Mouse (Mus musculus): ENCODE data around the gene Ndrg3. TPM values are rescaled to one million over a fixed set of nuclear protein-coding genes. Genes with fewer than 3 reads are reported as not detected.
"Not testable (repeated sequence)": the region's sequence is repeated elsewhere in the genome, so short reads cannot be mapped to it uniquely, and the experiment has no call there.

Gene Ndrg3
- polyA plus RNA-seq, 1 experiment from 2014 or later: 105 TPM

DNA sequence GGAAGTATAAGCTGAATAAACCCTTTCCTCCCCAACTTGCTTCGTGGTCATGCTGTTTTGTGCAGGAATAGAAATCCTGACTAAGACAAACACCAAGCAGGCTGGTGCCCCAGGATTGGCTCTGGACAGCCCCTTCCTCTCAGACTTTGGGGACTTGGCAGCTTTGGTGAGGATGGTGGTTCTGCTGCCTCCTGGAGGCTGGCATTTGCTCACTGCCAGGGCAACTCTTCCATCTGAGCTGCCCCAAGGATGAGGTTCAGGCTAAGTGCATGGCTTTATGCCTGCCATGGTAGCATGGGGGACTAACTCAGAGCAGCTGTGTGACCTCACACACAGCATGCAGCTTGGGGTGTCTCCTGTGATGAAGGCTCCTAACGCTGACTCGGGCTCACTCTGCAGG lies 66.2 kb downstream of the Ndrg3 start:
- H3K9ac ChIP-seq (replicated peaks; ENCODE audit: low read length); H3K27me3 ChIP-seq (ENCODE audit: control insufficient read depth, insufficient read depth, low read length); H3K4me2 ChIP-seq (ENCODE audit: low read length); H3K9me3 ChIP-seq (ENCODE audit: control insufficient read depth, low read length); ATAC-seq (ENCODE audit: low FRiP score, low TSS enrichment); DNase-seq; H3K4me3 ChIP-seq (replicated peaks; ENCODE audit: low read depth, low read length); H3K27ac ChIP-seq (replicated peaks; ENCODE audit: low read depth, low read length); H3K4me1 ChIP-seq (ENCODE audit: control insufficient read depth, insufficient read depth, low read length): not testable (repeated sequence)
- peaks cover 19% of the 10 kb centered on the region for H3K36me3 ChIP-seq (ENCODE audit: control insufficient read depth, insufficient read depth, low read length)
- 84% methylated on average over 3 of the region's 3 CpGs for WGBS

DNA sequence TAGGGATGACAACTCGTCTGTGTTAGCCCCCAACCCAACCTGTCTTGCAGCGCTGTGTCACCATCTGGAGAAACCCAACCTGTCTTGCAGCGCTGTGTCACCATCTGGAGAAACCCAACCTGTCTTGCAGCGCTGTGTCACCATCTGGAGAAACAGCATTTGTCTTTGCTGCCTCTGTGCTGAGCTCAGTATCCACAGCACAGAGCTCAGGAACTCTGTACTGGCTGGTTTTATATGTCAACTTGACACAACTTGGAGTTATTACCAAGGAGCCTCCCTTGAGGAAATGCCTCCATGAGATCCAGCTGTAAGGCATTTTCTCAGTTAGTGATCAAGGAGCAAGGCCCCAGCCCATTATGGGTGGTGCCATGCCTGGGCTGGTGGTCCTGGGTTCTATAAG lies 66.8 kb downstream of the Ndrg3 start:
- peaks cover 16% of the 10 kb centered on the region for H3K36me3 ChIP-seq (ENCODE audit: control insufficient read depth, insufficient read depth, low read length)
- WGBS: 92% methylated on average over 4 of the region's 4 CpGs
- H3K4me1 ChIP-seq (ENCODE audit: control insufficient read depth, insufficient read depth, low read length); DNase-seq; H3K4me2 ChIP-seq (ENCODE audit: low read length); ATAC-seq (ENCODE audit: low FRiP score, low TSS enrichment); H3K27ac ChIP-seq (replicated peaks; ENCODE audit: low read depth, low read length); H3K9ac ChIP-seq (replicated peaks; ENCODE audit: low read length); H3K9me3 ChIP-seq (ENCODE audit: control insufficient read depth, low read length); H3K4me3 ChIP-seq (replicated peaks; ENCODE audit: low read depth, low read length); H3K27me3 ChIP-seq (ENCODE audit: control insufficient read depth, insufficient read depth, low read length): not testable (repeated sequence)

DNA sequence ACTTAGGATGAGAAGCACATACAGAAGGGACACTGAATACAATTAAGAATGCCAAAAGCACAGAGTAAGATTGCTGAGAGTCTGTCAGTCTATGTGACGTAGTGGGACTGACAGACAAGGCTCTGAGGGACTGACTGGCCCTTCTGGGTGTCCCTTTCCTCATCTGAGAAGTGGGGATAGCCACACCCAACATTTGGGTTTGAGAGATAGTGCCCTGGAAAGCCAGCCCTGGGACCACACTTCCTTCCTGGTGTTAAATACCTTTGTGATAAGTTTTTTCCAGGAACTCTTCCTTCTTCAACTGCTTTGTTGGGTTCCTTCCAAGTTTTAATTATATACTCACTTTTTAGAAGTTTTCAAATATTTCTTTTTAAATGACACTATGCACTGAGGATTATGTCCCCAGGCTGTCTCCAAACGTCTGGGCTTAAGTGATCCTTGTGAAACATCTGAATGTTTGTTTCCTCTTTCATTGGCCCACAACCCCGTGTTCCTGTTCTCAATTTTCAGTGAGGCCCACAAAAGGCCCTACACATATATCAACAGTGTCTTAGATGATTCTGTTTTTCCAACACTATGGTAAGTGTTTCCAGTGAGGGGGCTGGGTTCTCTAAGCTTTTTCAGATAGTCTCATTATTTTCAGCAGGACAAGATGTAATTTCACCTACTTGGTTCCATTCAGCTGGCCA lies 67.5 kb downstream of the Ndrg3 start:
- peaks cover 16% of the 10 kb centered on the region for H3K36me3 ChIP-seq (ENCODE audit: control insufficient read depth, insufficient read depth, low read length)
- ATAC-seq (ENCODE audit: low FRiP score, low TSS enrichment) (no peak), DNase-seq (no peak)
- no peak overlapping the region for H3K27ac ChIP-seq (replicated peaks; ENCODE audit: low read depth, low read length)
- no peak overlapping the region for H3K4me2 ChIP-seq (ENCODE audit: low read length)
- H3K27me3 ChIP-seq (ENCODE audit: control insufficient read depth, insufficient read depth, low read length): no peaks in the 10 kb centered on the region
- no peak overlapping the region for H3K9ac ChIP-seq (replicated peaks; ENCODE audit: low read length)
- 74% methylated on average over 3 of the region's 3 CpGs for WGBS
- H3K4me1 ChIP-seq (ENCODE audit: control insufficient read depth, insufficient read depth, low read length): no peaks in the 10 kb centered on the region
- H3K9me3 ChIP-seq (ENCODE audit: control insufficient read depth, low read length): no peaks in the 10 kb centered on the region
- no peak overlapping the region for H3K4me3 ChIP-seq (replicated peaks; ENCODE audit: low read depth, low read length)

DNA sequence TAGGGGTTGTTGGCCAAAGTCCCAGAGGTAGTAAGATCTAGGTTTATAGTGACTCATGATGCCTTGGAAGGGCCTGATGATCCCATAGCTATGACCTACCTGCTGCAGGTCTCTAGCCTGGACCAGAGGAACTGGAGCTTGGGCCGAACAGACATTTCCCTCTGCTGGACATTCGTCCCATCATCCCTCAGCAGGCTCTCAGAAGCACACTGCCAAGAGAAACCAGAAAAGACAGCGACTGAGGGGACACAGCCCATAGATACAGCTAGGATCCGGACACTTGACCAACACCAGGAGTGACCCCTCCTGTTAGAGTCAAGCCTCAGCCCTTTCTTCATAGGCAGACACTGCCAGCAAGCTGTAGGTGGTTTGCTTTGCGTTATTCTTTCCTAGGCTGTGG lies 68.8 kb downstream of the Ndrg3 start:
- H3K36me3 ChIP-seq (ENCODE audit: control insufficient read depth, insufficient read depth, low read length): peaks cover 9% of the 10 kb centered on the region; the same call in 1 of the 2 replicates
- WGBS: 87% methylated on average over 5 of the region's 5 CpGs
- H3K9ac ChIP-seq (replicated peaks; ENCODE audit: low read length): no peak overlapping the region
- H3K27ac ChIP-seq (replicated peaks; ENCODE audit: low read depth, low read length): no peak overlapping the region
- no peak overlapping the region for H3K4me2 ChIP-seq (ENCODE audit: low read length)
- no peaks in the 10 kb centered on the region for H3K4me1 ChIP-seq (ENCODE audit: control insufficient read depth, insufficient read depth, low read length)
- no peaks in the 10 kb centered on the region for H3K27me3 ChIP-seq (ENCODE audit: control insufficient read depth, insufficient read depth, low read length)
- ATAC-seq (ENCODE audit: low FRiP score, low TSS enrichment) (no peak), DNase-seq (no peak)
- no peak overlapping the region for H3K4me3 ChIP-seq (replicated peaks; ENCODE audit: low read depth, low read length)
- H3K9me3 ChIP-seq (ENCODE audit: control insufficient read depth, low read length): no peaks in the 10 kb centered on the region

DNA sequence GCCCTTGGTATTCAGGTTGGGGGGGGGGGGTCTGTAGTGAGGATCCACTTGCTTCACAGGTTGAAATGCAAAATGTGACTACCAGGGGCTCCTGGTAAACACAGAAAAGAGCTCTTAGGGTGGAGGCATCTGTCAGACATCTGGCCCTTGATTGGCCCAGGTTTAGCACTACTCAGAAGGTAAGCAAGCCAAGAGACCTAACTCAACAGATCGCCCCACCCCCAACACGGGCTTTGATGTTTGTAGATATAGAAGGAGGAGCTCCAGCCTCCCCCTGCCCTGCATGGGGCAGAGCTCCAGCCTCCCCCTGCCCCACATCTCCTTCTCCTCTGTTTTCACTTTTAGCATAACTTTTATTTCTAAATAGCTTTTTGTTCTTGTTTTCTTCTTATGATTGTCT lies 72.1 kb downstream of the Ndrg3 start:
- no peak for DNase-seq
- Histone ChIP-seq H3K9me3 (ENCODE audit: control insufficient read depth, low read length) (no peaks in the 10 kb centered on the region), H3K36me3 (ENCODE audit: control insufficient read depth, insufficient read depth, low read length) (no peaks in the 10 kb centered on the region), H3K27ac (replicated peaks; ENCODE audit: low read depth, low read length) (no peak overlapping the region), H3K4me1 (ENCODE audit: control insufficient read depth, insufficient read depth, low read length) (no peaks in the 10 kb centered on the region), H3K27me3 (ENCODE audit: control insufficient read depth, insufficient read depth, low read length) (no peaks in the 10 kb centered on the region), H3K9ac (replicated peaks; ENCODE audit: low read length) (no peak overlapping the region), H3K4me3 (replicated peaks; ENCODE audit: low read depth, low read length) (no peak overlapping the region), H3K4me2 (ENCODE audit: low read length) (no peak overlapping the region)
- no peak for ATAC-seq (ENCODE audit: low FRiP score, low TSS enrichment)
- WGBS: 61% methylated on average over 2 of the region's 2 CpGs

DNA sequence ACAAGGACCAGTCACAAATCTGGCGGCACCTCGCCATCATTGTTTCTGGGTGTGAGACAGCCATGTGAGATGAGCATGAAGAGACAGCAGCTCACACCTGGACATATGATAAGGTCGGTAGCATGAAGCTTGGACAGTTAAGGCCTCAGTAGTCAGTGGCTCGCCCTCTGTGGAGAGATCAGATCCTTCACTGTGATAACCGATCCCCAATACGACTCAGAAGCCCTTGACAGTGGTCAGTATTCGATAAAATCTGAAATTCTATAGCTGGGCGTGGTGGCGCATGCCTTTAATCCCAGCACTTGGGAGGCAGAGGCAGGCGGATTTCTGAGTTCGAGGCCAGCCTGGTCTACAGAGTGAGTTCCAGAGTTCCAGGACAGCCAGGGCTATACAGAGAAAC lies 72.7 kb downstream of the Ndrg3 start:
- H3K4me2 ChIP-seq (ENCODE audit: low read length); H3K9ac ChIP-seq (replicated peaks; ENCODE audit: low read length); H3K36me3 ChIP-seq (ENCODE audit: control insufficient read depth, insufficient read depth, low read length); H3K27me3 ChIP-seq (ENCODE audit: control insufficient read depth, insufficient read depth, low read length); ATAC-seq (ENCODE audit: low FRiP score, low TSS enrichment); DNase-seq; H3K27ac ChIP-seq (replicated peaks; ENCODE audit: low read depth, low read length); H3K4me3 ChIP-seq (replicated peaks; ENCODE audit: low read depth, low read length); H3K9me3 ChIP-seq (ENCODE audit: control insufficient read depth, low read length); H3K4me1 ChIP-seq (ENCODE audit: control insufficient read depth, insufficient read depth, low read length): not testable (repeated sequence)
- WGBS: 92% methylated on average over 11 of the region's 11 CpGs

DNA sequence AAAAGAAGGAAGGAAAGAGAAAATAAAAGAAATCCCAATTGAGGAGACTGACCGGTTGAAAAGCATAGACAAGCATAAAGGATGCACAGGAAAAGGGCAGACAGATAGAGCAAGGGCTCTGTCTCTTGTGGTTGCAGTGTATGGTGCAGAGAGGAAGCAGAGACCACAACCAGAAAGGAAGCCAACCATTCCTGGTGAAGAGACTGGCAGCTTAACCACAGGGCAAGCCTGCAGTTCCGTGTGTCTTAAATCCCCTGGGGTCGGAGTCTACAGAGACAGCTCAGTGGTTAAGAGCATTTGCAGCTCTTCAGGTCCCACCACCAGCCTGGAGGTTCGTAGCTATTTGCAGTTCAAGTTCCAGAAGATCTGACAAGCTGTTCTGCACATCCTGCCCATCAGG lies 73.3 kb downstream of the Ndrg3 start:
- H3K27ac ChIP-seq (replicated peaks; ENCODE audit: low read depth, low read length): no peak overlapping the region
- H3K9ac ChIP-seq (replicated peaks; ENCODE audit: low read length): no peak overlapping the region
- DNase-seq (no peak), ATAC-seq (ENCODE audit: low FRiP score, low TSS enrichment) (no peak)
- H3K27me3 ChIP-seq (ENCODE audit: control insufficient read depth, insufficient read depth, low read length): no peaks in the 10 kb centered on the region
- H3K9me3 ChIP-seq (ENCODE audit: control insufficient read depth, low read length): no peaks in the 10 kb centered on the region
- H3K4me3 ChIP-seq (replicated peaks; ENCODE audit: low read depth, low read length): no peak overlapping the region
- no peak overlapping the region for H3K4me2 ChIP-seq (ENCODE audit: low read length)
- H3K4me1 ChIP-seq (ENCODE audit: control insufficient read depth, insufficient read depth, low read length): no peaks in the 10 kb centered on the region
- WGBS: 69% methylated on average over 4 of the region's 4 CpGs
- no peaks in the 10 kb centered on the region for H3K36me3 ChIP-seq (ENCODE audit: control insufficient read depth, insufficient read depth, low read length)

DNA sequence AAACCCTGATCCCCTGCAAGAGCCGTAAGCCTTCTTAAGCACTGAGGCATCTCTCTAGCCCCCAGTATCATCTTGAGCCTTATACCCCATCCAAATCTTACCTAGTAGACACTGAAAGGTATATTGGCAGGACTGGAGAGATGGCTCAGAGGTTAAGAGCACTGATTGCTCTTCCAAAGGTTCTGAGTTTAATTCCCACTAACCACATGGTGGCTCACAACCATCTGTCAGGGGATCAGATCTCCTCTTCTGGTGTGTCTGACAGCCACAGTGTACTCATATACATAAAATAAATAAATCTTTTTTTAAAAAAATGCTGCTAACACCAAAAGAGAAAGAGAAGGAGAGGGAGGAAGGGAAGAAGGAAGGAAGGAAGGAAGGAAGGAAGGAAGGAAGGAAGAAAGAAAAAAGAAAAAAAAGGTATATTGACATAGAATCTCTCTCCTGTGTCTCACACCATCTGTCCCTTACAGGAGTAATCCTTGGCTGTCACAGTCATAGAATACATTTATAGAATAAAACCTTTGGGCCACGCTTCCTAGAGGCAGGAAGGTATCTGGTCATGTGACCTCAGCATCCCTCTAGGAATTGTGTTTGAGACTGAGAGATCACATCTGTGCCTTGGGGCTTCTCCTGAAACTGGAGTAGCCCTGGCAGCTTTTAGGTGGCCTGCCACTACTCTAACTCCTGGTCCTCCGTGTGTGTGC lies 75.3 kb downstream of the Ndrg3 start:
- WGBS: 84% methylated on average over 3 of the region's 3 CpGs
- H3K36me3 ChIP-seq (ENCODE audit: control insufficient read depth, insufficient read depth, low read length): no peaks in the 10 kb centered on the region
- H3K9me3 ChIP-seq (ENCODE audit: control insufficient read depth, low read length): no peaks in the 10 kb centered on the region
- H3K4me1 ChIP-seq (ENCODE audit: control insufficient read depth, insufficient read depth, low read length): no peaks in the 10 kb centered on the region
- DNase-seq: no peak
- no peak overlapping the region for H3K4me3 ChIP-seq (replicated peaks; ENCODE audit: low read depth, low read length)
- no peak overlapping the region for H3K27ac ChIP-seq (replicated peaks; ENCODE audit: low read depth, low read length)
- H3K9ac ChIP-seq (replicated peaks; ENCODE audit: low read length): no peak overlapping the region
- no peak overlapping the region for H3K4me2 ChIP-seq (ENCODE audit: low read length)
- no peaks in the 10 kb centered on the region for H3K27me3 ChIP-seq (ENCODE audit: control insufficient read depth, insufficient read depth, low read length)
- no peak for ATAC-seq (ENCODE audit: low FRiP score, low TSS enrichment)

DNA sequence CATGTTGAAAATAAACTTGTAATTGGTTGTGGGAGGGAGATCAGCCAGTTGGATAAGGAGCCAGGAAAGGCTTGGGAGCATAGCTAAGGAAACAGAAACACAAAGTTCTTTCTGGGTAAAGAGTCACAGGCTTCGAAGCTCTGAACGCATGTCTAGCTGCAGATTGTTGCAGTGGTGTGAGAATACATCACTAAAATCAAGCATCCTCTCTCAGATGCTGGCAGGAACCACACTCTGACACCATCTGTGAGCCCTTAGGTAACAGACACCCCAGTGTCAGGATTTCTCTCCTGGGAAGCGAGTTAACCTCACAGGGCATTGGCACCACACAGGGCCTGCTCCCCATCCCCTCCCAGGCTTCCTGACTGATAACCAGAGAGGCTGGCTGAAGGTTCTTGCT lies 76.3 kb downstream of the Ndrg3 start:
- Histone ChIP-seq H3K4me3 (replicated peaks; ENCODE audit: low read depth, low read length) (no peak overlapping the region), H3K27me3 (ENCODE audit: control insufficient read depth, insufficient read depth, low read length) (no peaks in the 10 kb centered on the region), H3K27ac (replicated peaks; ENCODE audit: low read depth, low read length) (no peak overlapping the region), H3K4me2 (ENCODE audit: low read length) (no peak overlapping the region), H3K9ac (replicated peaks; ENCODE audit: low read length) (no peak overlapping the region), H3K4me1 (ENCODE audit: control insufficient read depth, insufficient read depth, low read length) (no peaks in the 10 kb centered on the region), H3K36me3 (ENCODE audit: control insufficient read depth, insufficient read depth, low read length) (no peaks in the 10 kb centered on the region), H3K9me3 (ENCODE audit: control insufficient read depth, low read length) (no peaks in the 10 kb centered on the region)
- WGBS: 84% methylated on average over 3 of the region's 3 CpGs
- no peak for DNase-seq
- ATAC-seq (ENCODE audit: low FRiP score, low TSS enrichment): no peak
